Comparison of ENCODE assay signal across 8 mouse cellular contexts in genomic region chr2:38533322-38533721, GRCm38 (mm10). TPM values are rescaled to one million over a fixed set of nuclear protein-coding genes. Genes with fewer than 3 reads are reported as not detected.
DNase-seq lines count a peak whose midpoint lies in the region; ATAC-seq and TF ChIP-seq lines count a peak whose summit lies in the region.

No protein-coding gene starts in this region.

- no peaks in the 10 kb centered on the region for H3K27me3 ChIP-seq in liver, embryonic 16.5 days (ENCODE audit: control insufficient read depth, insufficient read depth, low read depth, low read length)
- H3K27me3 ChIP-seq in thymus, adult 2 months (ENCODE audit: control insufficient read depth, insufficient read depth, low read length) = no peaks in the 10 kb centered on the region

- peak; percentile 52 for ATAC-seq in liver, embryonic 16.5 days (ENCODE audit: low read depth)

- TF ChIP-seq POLR2A in thymus, adult 2 months (IDR thresholded peaks at IDR 0.05; ENCODE audit: control insufficient read depth, extremely low read depth, insufficient read depth, low read length, poor library complexity) = no peak

- H3K9ac ChIP-seq in liver, embryonic 16.5 days (ENCODE audit: low read depth, low read length) = peak overlapping the region; percentile 40

- H3K4me1 ChIP-seq in brown adipose tissue, adult 24 weeks (ENCODE audit: control insufficient read depth, insufficient read depth, insufficient read length, low read length) = peaks cover 46% of the 10 kb centered on the region
- peaks cover 94% of the 10 kb centered on the region for H3K4me1 ChIP-seq in liver, embryonic 16.5 days (ENCODE audit: control insufficient read depth, low read depth, low read length)
- H3K4me1 ChIP-seq in thymus, adult 2 months (replicated peaks; ENCODE audit: control insufficient read depth, insufficient read depth, low read length) = peaks cover 3% of the 10 kb centered on the region

- WGBS in liver, embryonic 16.5 days (ENCODE audit: insufficient replicate concordance) = 1% methylated on average over 6 of the region's 6 CpGs
- 35% methylated on average over 6 of the region's 6 CpGs for WGBS in thymus, adult 2 months

- H3K9me3 ChIP-seq in liver, embryonic 16.5 days (replicated peaks; ENCODE audit: control insufficient read depth, low read length) = no peaks in the 10 kb centered on the region

- H3K4me2 ChIP-seq in liver, embryonic 16.5 days (ENCODE audit: low read depth, low read length) = peak overlapping the region; percentile 66

- H3K27ac ChIP-seq in brown adipose tissue, adult 24 weeks (replicated peaks; ENCODE audit: low read depth, low read length) = peak overlapping the region; percentile 48
- H3K27ac ChIP-seq in liver, embryonic 16.5 days (ENCODE audit: low read length) = peak overlapping the region; percentile 87
- no peak overlapping the region for H3K27ac ChIP-seq in thymus, adult 2 months (ENCODE audit: control insufficient read depth, insufficient read depth, low read length)

- H3K36me3 ChIP-seq in liver, embryonic 16.5 days (ENCODE audit: control insufficient read depth, insufficient read depth) = no peaks in the 10 kb centered on the region
- H3K36me3 ChIP-seq in thymus, adult 2 months (ENCODE audit: control insufficient read depth, insufficient read depth, low read length) = no peaks in the 10 kb centered on the region

- TF ChIP-seq CTCF in thymus, adult 2 months (IDR thresholded peaks at IDR 0.05; ENCODE audit: borderline replicate concordance, control insufficient read depth, extremely low read depth, insufficient read depth, low read length, poor library complexity) = no peak

- DNase-seq in 3T3-L1 (ENCODE audit: low read depth, low spot score) = peak; percentile 73
- DNase-seq in heart, postnatal 4 days = peak; percentile 69
- no peak for DNase-seq in thymus, adult 2 months
- DNase-seq in urinary bladder, adult 18-20 months (ENCODE audit: low spot score in 2 of 2) = no peak
- DNase-seq in cerebellum, postnatal 36 days = no peak
- DNase-seq in layer of hippocampus, adult 9-11 months = no peak

- no peak overlapping the region for H3K4me3 ChIP-seq in brown adipose tissue, adult 24 weeks (ENCODE audit: insufficient read depth, low read depth, low read length)
- H3K4me3 ChIP-seq in liver, embryonic 16.5 days (ENCODE audit: low read depth, low read length) = peak overlapping the region; percentile 29; the same call in 1 of the 2 replicates
- no peak overlapping the region for H3K4me3 ChIP-seq in thymus, adult 2 months (ENCODE audit: control insufficient read depth, insufficient read depth, low read length)

RNA-seq across cellular contexts. Expression of gene Nek6, which starts 21.9 kb away (rescaled TPM):
- 8.5 and 15.7 TPM in 2 replicates for polyA plus RNA-seq in brown adipose tissue, adult 24 weeks (2012; ENCODE audit: insufficient read depth, insufficient read length, missing spikeins)
- total RNA-seq in heart, postnatal 4 days (2021) = 10 to 100 TPM; 24.8 to 26.0 TPM
- 43.5 and 47.6 TPM in 2 replicates for polyA plus RNA-seq in liver, embryonic 16.5 days (2015; fragmentation: Nextera tagmentation; extraction: Ambion mirVana)
- polyA plus RNA-seq in thymus, adult 2 months (2012; rRNA removed) = 12.4 and 17.2 TPM in 2 replicates

Comparison
In these comparisons a context has a peak if more than half of its experiments do, and no peak if none do; other contexts are left out.
1. DNase-seq: peak in 3T3-L1 (single experiment) and heart, postnatal 4 days (single experiment); none in thymus, adult 2 months (single experiment), urinary bladder, adult 18-20 months (0 of 2), cerebellum, postnatal 36 days (0 of 2) and layer of hippocampus, adult 9-11 months (single experiment).